Mouse (Mus musculus): ENCODE measurements around the gene Ubl7.
A peak's percentile ranks its signal among the peaks of the same experiment; 100 is the strongest.

- peak; percentile 79 for TF ChIP-seq POLR2A (IDR thresholded peaks at IDR 0.05; ENCODE audit: borderline replicate concordance, control insufficient read depth, low read depth, low read length)
- TF ChIP-seq CTCF (IDR thresholded peaks at IDR 0.05; ENCODE audit: control insufficient read depth, insufficient read depth, low read length): no peak
These were observed at the start of gene Ubl7 for GRCm38 (mm10) chr9:57910254-57911160.
